Mouse (Mus musculus): ENCODE data around the gene Gm13757.
"Not testable (repeated sequence)": the region's sequence is repeated elsewhere in the genome, so short reads cannot be mapped to it uniquely, and the experiment has no call there.

The Gm13757 gene

DNA sequence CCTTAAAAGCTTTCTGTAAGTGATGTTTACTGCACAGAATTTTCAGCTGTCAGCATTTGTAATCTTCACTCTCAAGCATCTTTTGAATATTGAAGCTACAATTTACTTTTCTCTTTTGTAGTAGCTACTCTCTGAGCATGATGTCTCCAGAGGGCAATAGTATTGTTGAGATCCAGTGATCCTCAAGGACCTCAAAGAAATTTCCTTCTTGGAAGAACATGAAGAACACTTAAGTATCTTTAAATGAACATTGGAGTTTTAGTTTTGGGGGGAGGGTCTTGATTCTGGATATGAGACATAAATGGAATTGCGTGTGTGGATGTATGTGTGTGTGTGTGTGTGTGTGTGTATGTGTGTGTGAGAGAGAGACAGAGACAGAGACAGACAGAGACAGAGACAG is at the start of gene Gm13757:
TSS of gene Gm13757 (minus strand) at position 101 of the 400 bp plus-strand sequence.
- no peak for DNase-seq (ENCODE audit: low spot score in 2 of 2)

DNA sequence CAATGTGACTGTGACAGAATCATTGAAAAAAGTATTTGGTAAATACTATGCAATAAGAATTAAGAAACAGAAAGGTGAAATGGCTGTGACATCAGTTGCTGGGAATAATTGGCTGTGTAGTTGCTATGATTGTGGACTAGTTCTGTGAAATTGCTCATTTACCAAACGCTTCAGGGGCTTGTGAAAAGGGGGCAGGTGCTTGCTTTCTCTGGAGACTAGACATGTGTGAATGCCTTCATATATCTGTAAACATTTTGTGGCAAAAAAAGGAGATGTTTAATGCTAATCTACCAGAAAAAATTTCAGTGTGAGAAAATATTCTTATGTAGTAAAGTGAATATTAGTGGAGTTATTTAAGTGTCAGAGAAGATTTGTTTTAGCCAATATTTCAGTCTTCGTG is 44.1 kb upstream of the Gm13757 start, which contains the start of gene Olfr1185-ps1:
TSS of gene Olfr1185-ps1 (plus strand) at position 301 of the 400 bp plus-strand sequence.
- DNase-seq (ENCODE audit: low spot score in 2 of 2), result no peak

DNA sequence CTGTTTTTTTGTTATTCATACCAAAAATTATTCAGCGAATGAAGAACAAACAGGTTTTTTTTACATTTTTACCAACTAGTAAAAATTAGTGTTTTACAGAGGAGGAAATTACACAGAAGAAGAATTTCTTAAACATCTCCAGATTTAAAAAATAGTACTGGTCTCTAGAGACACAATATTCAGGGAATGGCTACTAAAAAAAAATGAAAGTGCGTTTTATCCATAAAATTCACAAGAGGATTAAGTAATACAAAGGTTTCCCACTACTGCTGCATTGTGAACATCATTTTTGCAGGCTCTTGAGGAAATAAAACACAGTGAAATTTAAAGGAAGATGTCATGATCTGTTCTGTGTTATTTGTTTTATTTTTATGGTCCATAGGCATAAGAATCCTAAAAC is 34.4 kb upstream of the Gm13757 start, which contains the start of gene Olfr1184:
TSS of gene Olfr1184 (plus strand) at position 301 of the 400 bp plus-strand sequence.
- no peak for DNase-seq (ENCODE audit: low spot score in 2 of 2)

DNA sequence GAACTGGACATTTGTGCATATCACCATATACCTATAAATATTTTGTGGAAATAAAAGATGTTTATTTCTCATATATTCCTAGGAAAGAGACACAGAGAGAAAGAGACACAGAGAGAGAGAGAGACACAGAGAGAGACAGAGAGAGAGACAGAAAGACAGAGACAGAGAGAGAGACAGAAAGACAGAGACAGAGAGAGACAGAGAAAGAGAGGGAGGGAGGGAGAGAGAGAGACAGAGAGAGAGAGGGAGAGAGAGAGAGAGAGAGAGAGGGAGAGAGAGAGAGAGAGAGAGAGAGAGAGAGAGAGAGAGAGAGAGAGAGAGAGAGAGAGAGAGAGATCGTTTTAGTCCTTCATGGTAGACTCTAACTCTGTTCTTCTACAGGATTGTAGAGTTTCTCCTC is 5.6 kb upstream of the Gm13757 start, which contains the start of gene Olfr1183:
TSS of gene Olfr1183 (plus strand) at position 301 of the 400 bp plus-strand sequence.
- DNase-seq (ENCODE audit: low spot score in 2 of 2), result not testable (repeated sequence)

DNA sequence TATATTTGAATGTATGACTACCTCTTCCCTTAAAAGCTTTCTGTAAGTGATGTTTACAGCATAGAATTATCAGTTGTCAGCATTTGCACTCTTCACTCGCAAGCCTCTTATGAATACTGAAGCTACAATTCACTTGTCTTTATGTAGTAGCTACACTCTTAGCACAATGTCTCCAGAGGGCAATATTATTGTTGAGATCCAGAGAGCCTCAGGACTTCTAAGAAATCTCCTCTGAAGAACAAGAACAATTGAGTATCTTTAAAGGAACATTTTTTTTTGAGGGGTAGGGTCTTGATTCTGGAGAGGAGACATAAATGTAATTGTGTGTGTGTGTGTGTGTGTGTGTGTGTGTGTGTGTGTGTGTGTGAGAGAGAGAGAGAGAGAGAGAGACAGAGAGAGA is 22.9 kb downstream of the Gm13757 start, which contains the start of gene Olfr1181:
TSS of gene Olfr1181 (minus strand) at position 101 of the 400 bp plus-strand sequence.
- no peak for DNase-seq (ENCODE audit: low spot score in 2 of 2)

DNA sequence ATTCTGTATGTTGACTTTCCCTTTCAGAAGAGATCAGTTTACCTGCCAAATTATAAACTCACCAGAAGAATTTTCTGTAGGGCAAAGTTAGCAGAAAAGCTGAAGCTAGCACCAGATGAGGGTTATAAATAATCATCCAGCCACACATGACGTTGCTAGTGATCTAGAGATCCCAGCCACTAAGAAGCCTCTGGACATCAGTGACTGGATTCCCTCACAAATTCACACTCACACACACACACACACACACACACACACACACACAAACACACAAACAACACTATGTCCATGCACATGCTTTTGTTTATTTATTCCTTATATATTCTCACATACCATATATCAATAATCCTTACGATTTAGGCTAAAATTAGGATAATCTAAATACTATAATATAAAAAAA is 29.9 kb downstream of the Gm13757 start, which contains the start of gene Olfr1180:
TSS of gene Olfr1180 (minus strand) at position 101 of the 400 bp plus-strand sequence.
- DNase-seq (ENCODE audit: low spot score in 2 of 2), result no peak

DNA sequence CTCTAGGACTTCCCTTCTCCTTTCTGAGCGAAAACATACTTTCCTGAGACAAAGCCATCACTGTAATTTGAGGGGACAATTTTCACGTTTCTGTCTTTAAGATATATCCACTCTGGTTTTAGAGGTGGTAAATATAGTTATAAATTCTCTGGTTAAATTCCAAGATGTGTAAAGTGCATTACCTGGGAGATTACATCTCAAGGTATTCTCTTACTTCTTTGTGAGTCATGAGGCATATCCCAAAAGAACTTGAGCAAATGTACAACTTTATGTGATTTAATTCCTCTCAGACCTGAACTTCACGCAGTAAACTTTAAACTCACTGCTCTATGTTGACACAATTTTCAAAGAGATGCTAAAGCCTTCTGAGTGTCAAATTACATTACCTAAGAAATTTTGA is 42.6 kb downstream of the Gm13757 start, which contains the start of gene Olfr1179:
TSS of gene Olfr1179 (minus strand) at position 101 of the 400 bp plus-strand sequence.
- DNase-seq (ENCODE audit: low spot score in 2 of 2), result no peak
